Mouse (Mus musculus): ENCODE data around the gene Olfr976. TPM values are rescaled to one million over a fixed set of nuclear protein-coding genes. Genes with fewer than 3 reads are reported as not detected.
"Not testable (repeated sequence)": the region's sequence is repeated elsewhere in the genome, so short reads cannot be mapped to it uniquely, and the experiment has no call there.

The Olfr976 gene
- total RNA-seq (2014; rRNA removed) (not detected in 2 replicates), polyA plus RNA-seq (2012; rRNA removed) (not detected in 2 replicates)

DNA sequence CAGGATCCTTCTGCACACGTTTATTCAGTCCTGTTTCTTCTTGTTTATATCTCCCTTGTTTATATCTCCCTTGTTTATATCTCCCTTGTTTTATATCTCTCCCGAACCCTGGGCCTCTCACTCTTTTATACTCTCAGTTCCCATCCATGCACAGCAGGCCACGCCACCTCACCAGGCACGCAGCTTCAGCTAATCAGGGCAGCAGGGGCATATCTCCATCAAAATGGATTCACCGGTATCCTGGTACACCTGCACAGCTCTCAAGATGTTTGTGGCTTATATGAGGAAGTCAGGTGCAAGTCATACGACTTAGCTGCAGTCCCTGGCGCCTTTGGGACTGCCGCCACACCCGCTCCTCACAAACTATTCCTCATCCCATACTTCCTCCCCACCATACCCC is at the start of gene Olfr976:
Olfr976 (minus strand) TSS at position 101 of the 400 bp plus-strand sequence.
- WGBS = 79% methylated on average over 8 of the region's 9 CpGs
- not testable (repeated sequence) for H3K27me3 ChIP-seq (ENCODE audit: control insufficient read depth, insufficient read depth, low read length); H3K4me3 ChIP-seq (ENCODE audit: insufficient read depth, low read depth, low read length); H3K79me2 ChIP-seq (ENCODE audit: control insufficient read depth, insufficient read depth, low read length); H3K36me3 ChIP-seq (ENCODE audit: control insufficient read depth, insufficient read depth, low read length); DNase-seq (ENCODE audit: extremely low read depth, low read depth, low spot score); H3K9ac ChIP-seq (ENCODE audit: low read depth, low read length); H3K4me1 ChIP-seq (ENCODE audit: control insufficient read depth, insufficient read depth, low read length); H3K27ac ChIP-seq (replicated peaks; ENCODE audit: insufficient read depth, low read depth, low read length)

GRCm38 (mm10) chr9:40009482-40009881 is 48.5 kb upstream of the Olfr976 start, which contains the start of gene Olfr980:
TSS of gene Olfr980 (minus strand) at chr9:40009582.
- H3K27ac ChIP-seq (replicated peaks; ENCODE audit: insufficient read depth, low read depth, low read length) = no peak within 1 kb of the TSS
- no peaks in the 10 kb centered on the region for H3K27me3 ChIP-seq (ENCODE audit: control insufficient read depth, insufficient read depth, low read length)
- no peaks in the 10 kb centered on the region for H3K36me3 ChIP-seq (ENCODE audit: control insufficient read depth, insufficient read depth, low read length)
- peak; percentile 17 for DNase-seq (ENCODE audit: extremely low read depth, low read depth, low spot score)
- WGBS = 86% methylated on average over 1 of the region's 1 CpGs
- TF ChIP-seq CTCF (IDR thresholded peaks at IDR 0.05; ENCODE audit: low read depth, low read length) (no peak), POLR2A (IDR thresholded peaks at IDR 0.05; ENCODE audit: extremely low read depth, insufficient read depth, low read length) (no peak)
- no peak within 1 kb of the TSS for H3K9ac ChIP-seq (ENCODE audit: low read depth, low read length)
- no peak within 1 kb of the TSS for H3K4me3 ChIP-seq (ENCODE audit: insufficient read depth, low read depth, low read length)
- H3K79me2 ChIP-seq (ENCODE audit: control insufficient read depth, insufficient read depth, low read length) = no peaks in the 10 kb centered on the region
- H3K4me1 ChIP-seq (ENCODE audit: control insufficient read depth, insufficient read depth, low read length) = no peaks in the 10 kb centered on the region; the same call in 1 of the 2 replicates

DNA sequence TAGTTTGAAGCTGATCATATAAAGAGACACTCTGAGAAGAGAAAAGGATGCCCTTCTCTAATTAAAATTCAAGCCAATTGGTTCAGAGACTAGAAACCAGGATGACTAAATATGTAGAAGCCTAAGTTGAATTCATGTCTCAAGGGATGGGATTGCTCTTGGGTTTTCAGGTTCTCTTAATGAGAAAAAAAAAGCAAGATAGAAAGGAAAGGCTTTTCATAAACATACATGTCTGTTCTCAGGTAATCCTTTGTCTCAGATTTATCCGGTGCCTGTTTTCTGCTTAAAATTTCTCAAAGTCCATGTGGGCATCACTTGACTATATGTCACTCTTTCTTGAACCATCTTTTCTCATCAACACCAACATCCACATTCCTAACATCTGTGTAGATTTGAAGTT is 42.4 kb upstream of the Olfr976 start, which contains the start of gene Olfr979:
Olfr979 (minus strand) TSS at position 101 of the 400 bp plus-strand sequence.
- no peaks in the 10 kb centered on the region for H3K27me3 ChIP-seq (ENCODE audit: control insufficient read depth, insufficient read depth, low read length)
- no peak within 1 kb of the TSS for H3K9ac ChIP-seq (ENCODE audit: low read depth, low read length)
- H3K27ac ChIP-seq (replicated peaks; ENCODE audit: insufficient read depth, low read depth, low read length) = no peak within 1 kb of the TSS
- no peaks in the 10 kb centered on the region for H3K4me1 ChIP-seq (ENCODE audit: control insufficient read depth, insufficient read depth, low read length)
- H3K79me2 ChIP-seq (ENCODE audit: control insufficient read depth, insufficient read depth, low read length) = no peaks in the 10 kb centered on the region
- no peak for TF ChIP-seq POLR2A (IDR thresholded peaks at IDR 0.05; ENCODE audit: extremely low read depth, insufficient read depth, low read length)
- no peak for TF ChIP-seq CTCF (IDR thresholded peaks at IDR 0.05; ENCODE audit: low read depth, low read length)
- no peak within 1 kb of the TSS for H3K4me3 ChIP-seq (ENCODE audit: insufficient read depth, low read depth, low read length)
- H3K36me3 ChIP-seq (ENCODE audit: control insufficient read depth, insufficient read depth, low read length) = no peaks in the 10 kb centered on the region
- 100% methylated on average over 1 of the region's 1 CpGs for WGBS
- no peak for DNase-seq (ENCODE audit: extremely low read depth, low read depth, low spot score)

DNA sequence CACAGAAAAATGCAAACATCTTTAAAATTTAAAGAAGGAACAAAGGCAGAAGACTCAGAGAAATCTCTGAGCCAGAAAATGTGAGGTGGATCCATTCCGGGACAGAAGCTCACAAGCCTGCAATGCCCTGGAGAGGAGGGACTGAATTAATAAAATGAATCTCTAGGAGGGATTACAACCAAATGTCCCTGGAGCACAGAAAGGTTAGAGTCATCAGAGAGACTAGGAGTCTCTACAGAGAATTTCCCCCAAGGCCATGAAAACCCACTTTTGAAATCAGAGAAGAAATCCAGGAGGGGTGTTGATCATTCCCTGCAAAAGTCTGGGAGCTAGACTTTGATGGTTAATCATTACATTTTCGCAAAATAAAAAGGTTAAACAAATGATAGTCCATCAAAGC is 30.9 kb upstream of the Olfr976 start, which contains the start of gene Olfr978:
Olfr978 (plus strand) TSS at position 301 of the 400 bp plus-strand sequence.
- TF ChIP-seq POLR2A (IDR thresholded peaks at IDR 0.05; ENCODE audit: extremely low read depth, insufficient read depth, low read length) = no peak
- TF ChIP-seq CTCF (IDR thresholded peaks at IDR 0.05; ENCODE audit: low read depth, low read length) = no peak
- DNase-seq (ENCODE audit: extremely low read depth, low read depth, low spot score) = no peak
- H3K9ac ChIP-seq (ENCODE audit: low read depth, low read length) = no peak within 1 kb of the TSS
- no peak within 1 kb of the TSS for H3K4me3 ChIP-seq (ENCODE audit: insufficient read depth, low read depth, low read length)
- H3K4me1 ChIP-seq (ENCODE audit: control insufficient read depth, insufficient read depth, low read length) = peaks cover 2% of the 10 kb centered on the region; the same call in 1 of the 2 replicates
- H3K27me3 ChIP-seq (ENCODE audit: control insufficient read depth, insufficient read depth, low read length) = no peaks in the 10 kb centered on the region
- H3K36me3 ChIP-seq (ENCODE audit: control insufficient read depth, insufficient read depth, low read length) = no peaks in the 10 kb centered on the region
- no peak within 1 kb of the TSS for H3K27ac ChIP-seq (replicated peaks; ENCODE audit: insufficient read depth, low read depth, low read length)
- WGBS = 31% methylated on average over 2 of the region's 2 CpGs
- H3K79me2 ChIP-seq (ENCODE audit: control insufficient read depth, insufficient read depth, low read length) = no peaks in the 10 kb centered on the region

DNA sequence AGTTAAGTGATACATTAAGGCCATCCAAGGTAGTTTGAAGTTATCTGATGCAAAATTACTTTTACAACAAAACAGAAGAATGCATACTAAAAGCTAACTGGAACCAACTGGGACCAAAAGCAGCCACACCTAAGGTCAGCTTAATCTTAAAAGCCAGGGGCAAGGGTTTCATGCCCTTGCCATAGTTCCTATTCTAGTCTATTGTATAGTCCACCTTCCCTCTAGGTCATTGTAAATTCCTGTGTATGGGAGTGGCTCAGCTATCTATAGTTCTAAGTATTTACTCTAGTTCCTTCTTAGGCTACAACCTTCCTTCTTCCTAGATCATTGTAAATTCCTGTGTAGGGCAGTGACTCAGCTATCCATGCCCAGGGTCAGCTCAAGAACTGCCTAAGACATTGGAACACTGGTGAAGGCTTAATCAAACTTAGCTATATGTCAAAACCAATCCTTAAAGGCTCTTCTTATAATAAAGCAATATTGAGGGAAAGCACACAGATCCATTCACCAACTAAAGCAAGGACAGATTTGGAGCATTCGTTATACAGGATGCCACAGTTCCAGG is 15.7 kb upstream of the Olfr976 start:
- H3K4me3 ChIP-seq (ENCODE audit: insufficient read depth, low read depth, low read length); DNase-seq (ENCODE audit: extremely low read depth, low read depth, low spot score); H3K36me3 ChIP-seq (ENCODE audit: control insufficient read depth, insufficient read depth, low read length); H3K27ac ChIP-seq (replicated peaks; ENCODE audit: insufficient read depth, low read depth, low read length); H3K79me2 ChIP-seq (ENCODE audit: control insufficient read depth, insufficient read depth, low read length); H3K9ac ChIP-seq (ENCODE audit: low read depth, low read length); H3K4me1 ChIP-seq (ENCODE audit: control insufficient read depth, insufficient read depth, low read length); H3K27me3 ChIP-seq (ENCODE audit: control insufficient read depth, insufficient read depth, low read length): not testable (repeated sequence)
- WGBS = 72% methylated on average over 1 of the region's 1 CpGs

- no peaks in the 10 kb centered on the region for H3K27me3 ChIP-seq (ENCODE audit: control insufficient read depth, insufficient read depth, low read length)
- no peaks in the 10 kb centered on the region for H3K79me2 ChIP-seq (ENCODE audit: control insufficient read depth, insufficient read depth, low read length)
- no peak within 1 kb of the TSS for H3K9ac ChIP-seq (ENCODE audit: low read depth, low read length)
- TF ChIP-seq CTCF (IDR thresholded peaks at IDR 0.05; ENCODE audit: low read depth, low read length) (no peak), POLR2A (IDR thresholded peaks at IDR 0.05; ENCODE audit: extremely low read depth, insufficient read depth, low read length) (no peak)
- H3K4me3 ChIP-seq (ENCODE audit: insufficient read depth, low read depth, low read length) = no peak within 1 kb of the TSS
- H3K36me3 ChIP-seq (ENCODE audit: control insufficient read depth, insufficient read depth, low read length) = no peaks in the 10 kb centered on the region
- no peak within 1 kb of the TSS for H3K27ac ChIP-seq (replicated peaks; ENCODE audit: insufficient read depth, low read depth, low read length)
- DNase-seq (ENCODE audit: extremely low read depth, low read depth, low spot score) = no peak
- 59% methylated on average over 1 of the region's 1 CpGs for WGBS
- no peaks in the 10 kb centered on the region for H3K4me1 ChIP-seq (ENCODE audit: control insufficient read depth, insufficient read depth, low read length)
Measured at GRCm38 (mm10) chr9:39951946-39952345, 9.0 kb downstream of the Olfr976 start, which contains the start of gene Olfr975. TSS of gene Olfr975 (minus strand) at chr9:39952046.
